Mouse (Mus musculus): ENCODE measurements at regions not wholly inside any gene's neighbourhood (a gene's known extent, or its start where the extent isn't known, plus 50 kb on each side); places are given as distances from the start of the nearest gene placed in this dataset.

DNA sequence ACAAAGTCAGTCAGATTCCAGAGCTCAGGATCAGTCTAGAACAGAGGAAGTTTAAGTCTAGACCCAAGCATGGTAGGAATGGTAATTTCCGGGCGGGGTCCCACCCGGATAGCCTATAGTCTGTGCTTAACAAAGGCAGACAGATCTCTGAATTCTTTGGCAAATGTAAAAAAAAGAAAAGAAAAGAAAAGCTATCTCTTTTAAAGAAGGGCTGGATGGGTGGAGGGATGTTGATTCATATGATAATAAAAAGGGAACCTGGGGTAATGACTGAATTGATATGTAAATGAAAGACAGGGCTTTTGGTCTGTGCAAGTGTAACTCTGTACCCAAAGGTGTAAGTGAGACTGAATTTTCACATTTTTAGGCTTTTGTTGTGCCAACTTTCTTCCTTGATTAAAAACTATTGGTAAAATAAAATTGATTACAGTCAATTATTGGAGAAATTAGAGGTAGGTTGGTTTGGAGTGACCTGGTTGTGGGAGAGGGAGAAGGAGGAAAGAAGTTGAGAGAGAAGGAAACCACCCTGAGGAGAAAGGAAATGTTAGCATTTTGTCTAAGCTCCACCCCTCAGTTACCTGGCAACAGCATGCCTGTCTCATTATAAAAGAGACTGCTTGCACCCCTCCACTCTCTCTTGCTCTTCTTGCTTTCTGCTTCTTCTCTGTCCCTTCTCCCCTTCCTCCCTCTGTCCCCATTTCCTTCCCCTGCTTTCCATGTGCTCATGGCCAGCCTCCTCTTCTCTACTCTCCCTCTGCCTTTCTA is 259.3 kb upstream of the Crbn start:
- 85% methylated on average over 3 of the region's 3 CpGs for WGBS
- Histone ChIP-seq H3K9me3 (ENCODE audit: control insufficient read depth, low read length) (no peaks in the 10 kb centered on the region), H3K4me2 (replicated peaks; ENCODE audit: low read depth, low read length) (no peak overlapping the region), H3K4me3 (ENCODE audit: low read length) (no peak overlapping the region), H3K4me1 (ENCODE audit: control insufficient read depth, insufficient read depth, low read length) (no peaks in the 10 kb centered on the region), H3K27ac (ENCODE audit: low read depth, low read length) (no peak overlapping the region), H3K9ac (ENCODE audit: low read depth, low read length) (no peak overlapping the region), H3K27me3 (ENCODE audit: control insufficient read depth, insufficient read depth, low read length) (no peaks in the 10 kb centered on the region), H3K36me3 (ENCODE audit: control insufficient read depth, insufficient read depth, low read length) (no peaks in the 10 kb centered on the region)
- ATAC-seq (ENCODE audit: low FRiP score, low TSS enrichment) = no peak

DNA sequence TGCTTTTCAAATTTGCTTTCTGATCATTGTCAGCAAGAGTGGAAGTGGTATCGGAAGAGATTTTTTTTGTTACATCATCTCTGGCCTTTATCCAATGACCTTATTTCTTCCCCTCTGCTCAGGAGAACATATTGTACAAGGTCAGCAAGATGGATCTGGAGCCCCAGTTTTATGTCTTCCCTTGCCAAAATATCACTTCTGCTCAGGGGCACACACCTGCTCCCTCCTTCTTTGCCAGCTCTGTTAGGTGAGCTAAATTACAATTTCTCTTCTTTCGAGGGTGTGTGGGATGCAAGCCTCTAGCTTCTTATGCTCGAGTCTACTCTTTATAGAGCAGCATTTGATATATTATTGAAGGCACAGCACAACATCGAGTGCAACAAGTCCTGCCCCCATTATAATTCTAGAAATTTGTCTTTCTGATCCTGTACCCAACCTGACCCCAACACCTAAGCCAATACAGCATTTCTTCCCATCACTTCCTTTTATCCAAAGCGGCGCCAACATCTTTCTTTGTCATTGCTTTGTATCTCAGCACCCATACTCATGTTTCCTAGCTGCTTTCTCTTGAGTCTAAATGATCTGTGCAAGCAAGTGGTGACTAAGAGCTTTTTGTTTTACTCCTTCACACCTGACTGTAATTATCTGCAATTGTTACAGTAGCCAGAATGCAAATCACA is 263.1 kb upstream of the Crbn start:
- Histone ChIP-seq H3K27me3 (ENCODE audit: control insufficient read depth, insufficient read depth, low read length) (no peaks in the 10 kb centered on the region), H3K4me2 (replicated peaks; ENCODE audit: low read depth, low read length) (no peak overlapping the region), H3K9ac (ENCODE audit: low read depth, low read length) (no peak overlapping the region), H3K4me3 (ENCODE audit: low read length) (no peak overlapping the region), H3K36me3 (ENCODE audit: control insufficient read depth, insufficient read depth, low read length) (no peaks in the 10 kb centered on the region), H3K9me3 (ENCODE audit: control insufficient read depth, low read length) (no peaks in the 10 kb centered on the region), H3K27ac (ENCODE audit: low read depth, low read length) (no peak overlapping the region), H3K4me1 (ENCODE audit: control insufficient read depth, insufficient read depth, low read length) (no peaks in the 10 kb centered on the region)
- no peak for ATAC-seq (ENCODE audit: low FRiP score, low TSS enrichment)
- 84% methylated on average over 6 of the region's 6 CpGs for WGBS

DNA sequence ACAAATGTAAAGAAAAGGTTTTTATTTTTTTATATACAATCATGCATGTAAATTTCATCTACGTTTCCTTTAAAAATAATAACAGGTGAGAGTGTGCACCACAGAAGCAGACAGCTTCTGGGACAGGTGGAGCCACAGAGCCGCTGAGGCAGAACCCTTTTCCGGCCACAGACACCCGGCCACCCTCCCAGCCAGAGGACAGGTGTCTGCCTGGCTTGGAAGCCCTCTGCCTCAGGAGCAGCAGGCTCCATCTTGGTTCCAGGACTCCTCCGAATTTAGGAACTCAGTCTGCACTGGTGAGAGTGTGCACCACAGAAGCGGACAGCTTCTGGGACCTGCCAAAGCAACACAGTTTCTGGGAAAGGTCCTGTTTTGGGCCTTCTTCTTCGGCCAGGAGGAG is 270.6 kb upstream of the Crbn start:
- H3K4me3 ChIP-seq (ENCODE audit: low read length) = no peak overlapping the region
- H3K4me2 ChIP-seq (replicated peaks; ENCODE audit: low read depth, low read length) = no peak overlapping the region
- H3K36me3 ChIP-seq (ENCODE audit: control insufficient read depth, insufficient read depth, low read length) = no peaks in the 10 kb centered on the region
- no peaks in the 10 kb centered on the region for H3K4me1 ChIP-seq (ENCODE audit: control insufficient read depth, insufficient read depth, low read length)
- no peak overlapping the region for H3K9ac ChIP-seq (ENCODE audit: low read depth, low read length)
- H3K9me3 ChIP-seq (ENCODE audit: control insufficient read depth, low read length) = no peaks in the 10 kb centered on the region
- no peaks in the 10 kb centered on the region for H3K27me3 ChIP-seq (ENCODE audit: control insufficient read depth, insufficient read depth, low read length)
- 88% methylated on average over 7 of the region's 7 CpGs for WGBS
- no peak overlapping the region for H3K27ac ChIP-seq (ENCODE audit: low read depth, low read length)
- ATAC-seq (ENCODE audit: low FRiP score, low TSS enrichment) = no peak

DNA sequence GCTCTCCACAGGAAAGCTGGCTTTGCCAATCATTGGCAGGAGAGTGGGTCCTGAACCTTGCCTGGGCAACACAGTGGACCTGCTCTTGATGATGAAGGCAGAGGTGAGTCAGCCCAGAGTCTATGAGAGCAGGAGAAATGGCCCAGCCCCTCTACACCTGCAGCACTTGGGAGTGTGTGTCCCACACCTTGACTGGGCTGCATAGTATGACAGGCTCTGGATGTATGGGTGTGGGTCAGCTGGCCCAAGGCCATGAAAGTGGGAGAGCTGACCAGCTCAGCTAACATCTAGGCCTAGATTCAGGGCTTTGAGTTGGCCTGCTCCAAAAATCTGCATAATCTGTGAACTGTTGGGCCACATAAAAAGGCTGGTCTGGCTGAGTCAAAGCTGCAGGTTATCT is 292.7 kb upstream of the Crbn start:
- Histone ChIP-seq H3K4me1 (ENCODE audit: control insufficient read depth, insufficient read depth, low read length) (no peaks in the 10 kb centered on the region), H3K27ac (ENCODE audit: low read depth, low read length) (no peak overlapping the region), H3K4me3 (ENCODE audit: low read length) (no peak overlapping the region), H3K36me3 (ENCODE audit: control insufficient read depth, insufficient read depth, low read length) (no peaks in the 10 kb centered on the region), H3K4me2 (replicated peaks; ENCODE audit: low read depth, low read length) (no peak overlapping the region), H3K9ac (ENCODE audit: low read depth, low read length) (no peak overlapping the region), H3K27me3 (ENCODE audit: control insufficient read depth, insufficient read depth, low read length) (no peaks in the 10 kb centered on the region), H3K9me3 (ENCODE audit: control insufficient read depth, low read length) (no peaks in the 10 kb centered on the region)
- no peak for ATAC-seq (ENCODE audit: low FRiP score, low TSS enrichment)

DNA sequence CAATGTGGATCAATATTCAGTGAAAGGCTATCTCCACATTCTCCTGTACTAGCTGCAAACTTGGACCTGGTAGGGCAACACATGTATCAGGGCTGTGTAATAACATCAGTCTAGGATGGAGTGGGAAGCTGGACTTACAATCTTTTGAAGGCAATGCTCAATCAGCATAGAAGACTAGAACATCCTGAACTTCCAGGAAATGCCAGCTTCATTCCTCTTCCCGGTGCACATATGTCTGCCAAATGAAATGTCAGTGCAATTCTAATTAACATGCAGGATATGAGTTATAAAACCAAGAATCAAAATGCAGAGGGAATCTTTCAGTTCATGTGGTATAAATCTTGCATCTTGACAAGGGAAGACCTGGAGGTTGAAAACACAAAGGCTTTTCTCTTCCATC is 328.8 kb upstream of the Crbn start:
- H3K4me3 ChIP-seq (ENCODE audit: low read length) = no peak overlapping the region
- no peaks in the 10 kb centered on the region for H3K9me3 ChIP-seq (ENCODE audit: control insufficient read depth, low read length)
- no peaks in the 10 kb centered on the region for H3K36me3 ChIP-seq (ENCODE audit: control insufficient read depth, insufficient read depth, low read length)
- no peak overlapping the region for H3K4me2 ChIP-seq (replicated peaks; ENCODE audit: low read depth, low read length)
- no peak overlapping the region for H3K27ac ChIP-seq (ENCODE audit: low read depth, low read length)
- no peak overlapping the region for H3K9ac ChIP-seq (ENCODE audit: low read depth, low read length)
- H3K27me3 ChIP-seq (ENCODE audit: control insufficient read depth, insufficient read depth, low read length) = no peaks in the 10 kb centered on the region
- 85% methylated on average over 1 of the region's 1 CpGs for WGBS
- no peak for ATAC-seq (ENCODE audit: low FRiP score, low TSS enrichment)
- no peaks in the 10 kb centered on the region for H3K4me1 ChIP-seq (ENCODE audit: control insufficient read depth, insufficient read depth, low read length)

DNA sequence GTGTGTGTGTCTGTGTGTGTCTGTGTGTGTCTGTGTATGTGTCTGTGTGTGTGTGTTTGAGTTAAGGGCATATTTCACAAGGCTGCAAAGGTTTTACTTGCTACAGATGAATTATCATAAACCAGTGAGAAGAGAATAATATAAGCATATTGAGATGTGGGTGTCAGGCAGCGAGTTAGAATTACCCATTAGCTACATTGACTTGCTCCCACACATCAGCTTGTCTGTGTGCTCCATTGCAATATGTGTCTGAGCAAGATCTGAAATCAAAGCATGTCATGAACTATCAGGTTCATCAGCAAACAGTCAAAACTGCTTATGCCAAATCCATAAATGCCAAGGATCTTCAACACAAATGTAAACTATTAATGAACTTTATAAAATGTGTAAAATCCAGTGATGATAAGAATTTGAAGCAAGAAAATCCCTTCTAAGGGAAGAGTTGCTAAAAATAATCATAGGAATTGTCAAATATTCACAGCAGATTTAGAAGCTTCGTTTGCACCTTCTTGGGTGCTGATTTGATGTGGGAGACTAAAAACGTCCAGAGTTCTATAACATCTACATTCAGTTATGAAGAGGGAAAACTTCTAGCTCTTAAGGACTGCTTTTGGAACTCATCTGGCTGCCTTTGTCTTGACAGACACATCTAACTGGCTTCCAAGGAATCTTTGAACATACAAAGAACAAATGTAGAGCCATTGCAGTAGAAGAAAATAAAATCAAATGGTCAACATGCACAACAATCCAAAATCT is 361.7 kb upstream of the Lrrn1 start:
- no peak for ATAC-seq (ENCODE audit: low FRiP score, low TSS enrichment)
- H3K9me3 ChIP-seq (ENCODE audit: control insufficient read depth, low read length) = no peaks in the 10 kb centered on the region
- H3K4me2 ChIP-seq (replicated peaks; ENCODE audit: low read depth, low read length) = no peak overlapping the region
- no peaks in the 10 kb centered on the region for H3K4me1 ChIP-seq (ENCODE audit: control insufficient read depth, insufficient read depth, low read length)
- 72% methylated on average over 3 of the region's 3 CpGs for WGBS
- H3K36me3 ChIP-seq (ENCODE audit: control insufficient read depth, insufficient read depth, low read length) = no peaks in the 10 kb centered on the region
- H3K9ac ChIP-seq (ENCODE audit: low read depth, low read length) = no peak overlapping the region
- no peak overlapping the region for H3K27ac ChIP-seq (ENCODE audit: low read depth, low read length)
- H3K27me3 ChIP-seq (ENCODE audit: control insufficient read depth, insufficient read depth, low read length) = no peaks in the 10 kb centered on the region
- no peak overlapping the region for H3K4me3 ChIP-seq (ENCODE audit: low read length)

DNA sequence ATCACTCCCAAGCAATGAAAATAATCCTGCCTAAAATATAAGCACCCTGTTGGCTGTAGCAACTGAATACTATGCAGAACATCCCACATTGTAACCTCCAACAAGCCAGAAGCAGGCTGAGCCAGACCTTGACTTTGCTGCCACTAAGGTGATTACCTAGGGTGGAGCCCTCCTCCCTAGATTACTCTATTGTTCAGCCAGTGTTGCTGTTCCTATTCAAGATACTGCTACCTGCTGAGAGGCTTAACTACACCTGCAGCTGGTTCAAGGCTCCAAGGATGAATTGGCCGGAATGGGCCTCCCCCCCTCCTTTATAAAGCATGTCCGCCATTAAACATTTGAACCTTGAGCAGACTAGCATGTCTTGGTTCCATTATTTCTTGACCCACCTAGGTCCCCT is 311.3 kb upstream of the Lrrn1 start:
- ATAC-seq (ENCODE audit: low FRiP score, low TSS enrichment) = no peak
- WGBS = 86% methylated on average over 2 of the region's 2 CpGs
- H3K27ac ChIP-seq (ENCODE audit: low read depth, low read length) = no peak overlapping the region
- H3K9ac ChIP-seq (ENCODE audit: low read depth, low read length) = no peak overlapping the region
- H3K9me3 ChIP-seq (ENCODE audit: control insufficient read depth, low read length) = no peaks in the 10 kb centered on the region
- no peaks in the 10 kb centered on the region for H3K27me3 ChIP-seq (ENCODE audit: control insufficient read depth, insufficient read depth, low read length)
- no peaks in the 10 kb centered on the region for H3K4me1 ChIP-seq (ENCODE audit: control insufficient read depth, insufficient read depth, low read length)
- H3K36me3 ChIP-seq (ENCODE audit: control insufficient read depth, insufficient read depth, low read length) = no peaks in the 10 kb centered on the region
- H3K4me3 ChIP-seq (ENCODE audit: low read length) = no peak overlapping the region
- H3K4me2 ChIP-seq (replicated peaks; ENCODE audit: low read depth, low read length) = no peak overlapping the region

DNA sequence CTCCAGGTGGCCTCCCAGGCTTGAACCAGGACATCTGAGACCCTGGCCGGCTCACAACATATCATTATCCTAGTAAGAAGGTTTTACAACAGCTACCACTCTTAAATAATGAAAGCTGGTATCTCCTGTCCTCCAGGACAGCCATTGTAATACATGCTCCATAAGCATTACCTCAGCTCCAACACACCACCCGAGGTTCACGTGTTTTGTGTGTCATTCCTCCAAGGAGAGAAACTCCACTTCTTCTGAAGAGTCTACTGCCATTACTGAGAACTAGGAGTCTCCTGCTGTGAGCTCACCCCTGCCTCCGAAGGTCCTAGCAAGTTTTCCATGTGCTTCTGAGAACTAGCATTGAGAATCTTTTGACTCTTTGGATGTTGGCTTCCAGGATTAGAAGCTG is 310.8 kb upstream of the Lrrn1 start:
- no peak overlapping the region for H3K9ac ChIP-seq (ENCODE audit: low read depth, low read length)
- no peak overlapping the region for H3K27ac ChIP-seq (ENCODE audit: low read depth, low read length)
- 77% methylated on average over 4 of the region's 4 CpGs for WGBS
- no peak for ATAC-seq (ENCODE audit: low FRiP score, low TSS enrichment)
- H3K27me3 ChIP-seq (ENCODE audit: control insufficient read depth, insufficient read depth, low read length) = no peaks in the 10 kb centered on the region
- no peak overlapping the region for H3K4me3 ChIP-seq (ENCODE audit: low read length)
- no peaks in the 10 kb centered on the region for H3K9me3 ChIP-seq (ENCODE audit: control insufficient read depth, low read length)
- no peaks in the 10 kb centered on the region for H3K36me3 ChIP-seq (ENCODE audit: control insufficient read depth, insufficient read depth, low read length)
- no peaks in the 10 kb centered on the region for H3K4me1 ChIP-seq (ENCODE audit: control insufficient read depth, insufficient read depth, low read length)
- no peak overlapping the region for H3K4me2 ChIP-seq (replicated peaks; ENCODE audit: low read depth, low read length)

DNA sequence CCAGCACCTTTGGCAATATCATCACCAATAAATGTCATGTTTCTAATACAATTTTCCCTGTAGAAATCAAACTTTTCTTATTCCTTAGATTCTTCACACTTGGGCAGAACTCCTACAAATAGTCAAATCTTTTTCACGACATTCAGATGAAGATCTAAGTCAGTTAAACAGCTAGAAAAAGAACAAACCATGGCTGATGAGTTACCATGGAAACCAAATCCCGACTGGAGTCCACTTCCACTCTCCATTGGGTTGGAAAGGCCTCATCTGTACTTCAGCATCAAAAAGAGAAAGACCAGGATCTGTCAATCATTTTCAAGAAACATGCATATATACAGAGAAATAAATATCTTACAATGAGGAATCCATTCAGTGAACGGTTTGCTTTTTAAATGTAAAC is 307.0 kb upstream of the Lrrn1 start:
- Histone ChIP-seq H3K4me1 (ENCODE audit: control insufficient read depth, insufficient read depth, low read length) (no peaks in the 10 kb centered on the region), H3K9me3 (ENCODE audit: control insufficient read depth, low read length) (no peaks in the 10 kb centered on the region), H3K27me3 (ENCODE audit: control insufficient read depth, insufficient read depth, low read length) (no peaks in the 10 kb centered on the region), H3K27ac (ENCODE audit: low read depth, low read length) (no peak overlapping the region), H3K9ac (ENCODE audit: low read depth, low read length) (no peak overlapping the region), H3K4me2 (replicated peaks; ENCODE audit: low read depth, low read length) (no peak overlapping the region), H3K4me3 (ENCODE audit: low read length) (no peak overlapping the region), H3K36me3 (ENCODE audit: control insufficient read depth, insufficient read depth, low read length) (no peaks in the 10 kb centered on the region)
- 81% methylated on average over 3 of the region's 3 CpGs for WGBS
- ATAC-seq (ENCODE audit: low FRiP score, low TSS enrichment) = no peak

Data from kidney, embryonic 14.5 days (tissue).